Mouse (Mus musculus) testis, adult 2 months (tissue): Measurements from ENCODE around the gene Kat14.

Experiments used
- CTCF ChIP-seq: fragments of 200-500 bp; IDR thresholded peaks from 2 replicates; pipeline ENCODE4 v1.5.1; 2012; ENCODE audit warnings: low read depth, mild to moderate bottlenecking, inconsistent platforms, low read length, moderate library complexity; ENCODE audit not compliant: control insufficient read depth, insufficient read depth, insufficient replicate concordance
- POLR2A ChIP-seq: fragments of 200-500 bp; IDR thresholded peaks from 2 replicates; pipeline ENCODE4 v1.6.1; 2012; ENCODE audit warnings: low read depth, mild to moderate bottlenecking, inconsistent platforms, low read length, moderate library complexity; ENCODE audit not compliant: control insufficient read depth

DNA sequence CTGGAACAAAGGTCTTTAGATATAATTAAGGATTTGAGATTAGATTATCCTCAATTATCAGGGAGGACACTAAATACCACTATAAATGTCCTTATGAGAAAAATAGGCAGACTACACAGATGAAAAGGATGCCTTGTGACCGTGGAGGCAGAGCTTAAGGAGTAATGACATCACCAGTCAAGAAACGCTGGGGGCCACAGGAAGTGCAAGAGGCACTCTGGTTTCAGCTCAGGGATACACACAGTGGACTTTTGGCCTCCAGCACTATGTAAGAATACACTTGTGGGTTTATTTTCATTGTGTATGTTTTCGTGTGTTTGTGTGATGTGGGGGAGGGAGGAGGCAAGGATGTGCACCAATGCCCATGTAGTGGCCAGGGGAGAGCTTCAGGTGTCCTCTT, 31.6 kb upstream of the Kat14 start:
- TF ChIP-seq CTCF: no peak
- no peak for TF ChIP-seq POLR2A
